Mouse (Mus musculus): ENCODE measurements at regions not wholly inside any gene's neighbourhood (a gene's known extent, or its start where the extent isn't known, plus 50 kb on each side); places are given as distances from the start of the nearest gene placed in this dataset.
A peak's percentile ranks its signal among the peaks of the same experiment; 100 is the strongest.
"Not testable (repeated sequence)": the region's sequence is repeated elsewhere in the genome, so short reads cannot be mapped to it uniquely, and the experiment has no call there.

DNA sequence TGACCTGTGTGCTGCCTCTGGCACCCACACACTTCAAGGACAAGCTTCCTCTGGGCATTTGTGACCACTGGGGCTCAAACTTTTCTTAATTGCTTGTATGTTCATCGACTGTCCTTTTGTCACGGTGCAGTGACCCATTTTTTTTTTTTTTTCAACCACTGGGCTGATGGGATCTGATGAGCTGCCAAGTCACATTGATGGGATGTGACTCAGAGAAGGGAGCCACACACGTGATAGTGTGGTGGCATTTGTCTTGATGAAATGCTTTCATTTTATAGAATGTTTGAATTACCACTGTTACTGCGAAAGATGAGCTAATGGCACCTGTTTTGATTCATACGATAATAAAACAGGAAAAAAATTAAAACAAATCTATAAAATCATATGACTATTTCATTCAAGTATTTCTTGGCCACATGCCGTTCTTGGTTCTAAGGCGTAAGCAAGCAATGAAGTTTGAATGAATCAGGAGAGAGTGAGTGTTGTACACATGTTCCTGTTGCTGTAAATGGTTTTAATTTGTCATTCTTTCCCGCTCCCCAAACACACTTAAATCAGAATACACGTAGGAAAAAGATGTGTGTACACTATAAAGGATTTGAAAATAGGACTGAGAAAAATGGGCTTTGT, 86.3 kb upstream of the Vav3 start:
- no peaks in the 10 kb centered on the region for H3K27me3 ChIP-seq (ENCODE audit: control insufficient read depth, insufficient read depth, low read length)
- no peak overlapping the region for H3K9ac ChIP-seq (replicated peaks; ENCODE audit: low read length)
- no peak for ATAC-seq (replicated peaks; ENCODE audit: insufficient number of reproducible peaks, low FRiP score, low TSS enrichment, low read depth)
- no peak for DNase-seq (ENCODE audit: low spot score)
- H3K4me2 ChIP-seq (ENCODE audit: low read depth, low read length), result no peak overlapping the region
- no peak overlapping the region for H3K4me3 ChIP-seq (ENCODE audit: low read depth, low read length)
- no peaks in the 10 kb centered on the region for H3K36me3 ChIP-seq (replicated peaks; ENCODE audit: control insufficient read depth, insufficient read depth, low read depth, low read length)
- WGBS, result 72% methylated on average over 9 of the region's 9 CpGs
- no peaks in the 10 kb centered on the region for H3K9me3 ChIP-seq (replicated peaks; ENCODE audit: control insufficient read depth, low read length)
- no peaks in the 10 kb centered on the region for H3K4me1 ChIP-seq (ENCODE audit: control insufficient read depth, insufficient read depth, low read length)
- no peak overlapping the region for H3K27ac ChIP-seq (replicated peaks; ENCODE audit: low read depth, low read length)

DNA sequence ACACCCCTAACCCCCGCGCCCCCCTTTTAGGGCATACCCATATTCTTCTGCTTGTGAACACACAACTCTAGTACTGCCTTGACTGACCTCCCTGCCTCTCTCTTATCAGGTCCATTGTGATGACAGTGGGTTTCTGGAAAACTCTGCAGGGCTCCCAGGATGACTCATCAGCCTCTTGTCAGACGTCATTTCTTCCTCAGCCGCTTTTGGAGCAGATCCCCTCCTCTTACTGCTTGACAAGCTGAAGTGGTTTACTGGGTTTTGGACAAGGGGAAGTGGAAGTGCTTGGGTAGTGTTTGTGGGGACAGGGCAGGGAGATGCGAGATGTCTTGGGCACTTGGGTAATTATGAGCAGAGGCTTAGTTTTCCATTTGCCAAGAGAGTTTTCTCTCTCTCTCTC, 85.5 kb upstream of the Vav3 start:
- H3K4me3 ChIP-seq (ENCODE audit: low read depth, low read length), result no peak overlapping the region
- H3K27ac ChIP-seq (replicated peaks; ENCODE audit: low read depth, low read length), result no peak overlapping the region
- 81% methylated on average over 5 of the region's 5 CpGs for WGBS
- no peaks in the 10 kb centered on the region for H3K4me1 ChIP-seq (ENCODE audit: control insufficient read depth, insufficient read depth, low read length)
- no peaks in the 10 kb centered on the region for H3K27me3 ChIP-seq (ENCODE audit: control insufficient read depth, insufficient read depth, low read length)
- H3K9ac ChIP-seq (replicated peaks; ENCODE audit: low read length), result no peak overlapping the region
- ATAC-seq (replicated peaks; ENCODE audit: insufficient number of reproducible peaks, low FRiP score, low TSS enrichment, low read depth) (no peak), DNase-seq (ENCODE audit: low spot score) (no peak)
- no peaks in the 10 kb centered on the region for H3K9me3 ChIP-seq (replicated peaks; ENCODE audit: control insufficient read depth, low read length)
- no peak overlapping the region for H3K4me2 ChIP-seq (ENCODE audit: low read depth, low read length)
- H3K36me3 ChIP-seq (replicated peaks; ENCODE audit: control insufficient read depth, insufficient read depth, low read depth, low read length), result no peaks in the 10 kb centered on the region

DNA sequence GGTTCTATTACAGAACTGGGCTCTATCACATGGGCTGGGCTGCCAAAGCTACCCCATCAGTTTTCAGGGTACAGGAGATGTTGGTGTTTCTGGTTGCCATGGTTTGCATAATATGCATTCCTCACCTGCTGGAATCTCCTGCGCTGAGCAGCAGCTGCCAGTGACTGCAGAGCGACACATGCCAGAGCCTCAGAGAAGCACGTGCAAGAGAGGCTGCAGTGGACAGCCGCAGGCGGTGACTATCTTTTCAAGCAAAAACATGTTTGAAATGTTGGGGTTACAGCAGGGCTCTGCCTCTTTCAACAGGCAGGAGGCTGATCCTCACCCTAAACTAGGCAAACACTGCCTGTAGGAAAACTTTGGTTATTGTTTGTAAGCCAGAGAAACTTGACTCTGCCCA, 83.7 kb upstream of the Vav3 start:
- peak; percentile 18 for DNase-seq (ENCODE audit: low spot score)
- H3K27ac ChIP-seq (replicated peaks; ENCODE audit: low read depth, low read length), result no peak overlapping the region
- H3K27me3 ChIP-seq (ENCODE audit: control insufficient read depth, insufficient read depth, low read length), result no peaks in the 10 kb centered on the region
- ATAC-seq (replicated peaks; ENCODE audit: insufficient number of reproducible peaks, low FRiP score, low TSS enrichment, low read depth), result no peak
- WGBS, result 81% methylated on average over 5 of the region's 5 CpGs
- no peak overlapping the region for H3K4me3 ChIP-seq (ENCODE audit: low read depth, low read length)
- no peaks in the 10 kb centered on the region for H3K9me3 ChIP-seq (replicated peaks; ENCODE audit: control insufficient read depth, low read length)
- no peaks in the 10 kb centered on the region for H3K4me1 ChIP-seq (ENCODE audit: control insufficient read depth, insufficient read depth, low read length)
- H3K36me3 ChIP-seq (replicated peaks; ENCODE audit: control insufficient read depth, insufficient read depth, low read depth, low read length), result no peaks in the 10 kb centered on the region
- no peak overlapping the region for H3K4me2 ChIP-seq (ENCODE audit: low read depth, low read length)
- no peak overlapping the region for H3K9ac ChIP-seq (replicated peaks; ENCODE audit: low read length)

DNA sequence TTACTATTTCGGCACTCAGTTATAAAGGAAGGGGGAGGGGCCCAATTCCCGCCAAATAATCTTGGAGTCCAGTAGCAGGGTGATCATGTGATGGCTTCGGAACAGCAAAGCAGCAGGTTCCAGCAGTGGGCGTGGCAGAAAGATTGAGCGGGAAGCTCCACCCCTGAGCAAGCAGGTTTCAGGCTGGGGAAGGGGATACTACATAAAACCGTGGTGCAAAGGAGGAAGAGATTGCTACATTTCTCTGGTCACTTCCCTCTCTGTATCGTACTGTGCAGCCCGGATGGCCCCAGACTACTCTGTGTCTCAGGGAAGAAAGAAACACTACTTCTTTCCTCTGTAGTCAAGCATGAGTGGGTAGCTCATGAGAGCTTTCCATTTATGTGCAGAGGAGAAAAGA, 73.5 kb upstream of the Vav3 start:
- not testable (repeated sequence) for H3K27me3 ChIP-seq (ENCODE audit: control insufficient read depth, insufficient read depth, low read length); H3K9ac ChIP-seq (replicated peaks; ENCODE audit: low read length); H3K4me1 ChIP-seq (ENCODE audit: control insufficient read depth, insufficient read depth, low read length); DNase-seq (ENCODE audit: low spot score); ATAC-seq (replicated peaks; ENCODE audit: insufficient number of reproducible peaks, low FRiP score, low TSS enrichment, low read depth); H3K4me3 ChIP-seq (ENCODE audit: low read depth, low read length); H3K36me3 ChIP-seq (replicated peaks; ENCODE audit: control insufficient read depth, insufficient read depth, low read depth, low read length); H3K27ac ChIP-seq (replicated peaks; ENCODE audit: low read depth, low read length); H3K4me2 ChIP-seq (ENCODE audit: low read depth, low read length); H3K9me3 ChIP-seq (replicated peaks; ENCODE audit: control insufficient read depth, low read length)
- WGBS, result 71% methylated on average over 8 of the region's 8 CpGs

DNA sequence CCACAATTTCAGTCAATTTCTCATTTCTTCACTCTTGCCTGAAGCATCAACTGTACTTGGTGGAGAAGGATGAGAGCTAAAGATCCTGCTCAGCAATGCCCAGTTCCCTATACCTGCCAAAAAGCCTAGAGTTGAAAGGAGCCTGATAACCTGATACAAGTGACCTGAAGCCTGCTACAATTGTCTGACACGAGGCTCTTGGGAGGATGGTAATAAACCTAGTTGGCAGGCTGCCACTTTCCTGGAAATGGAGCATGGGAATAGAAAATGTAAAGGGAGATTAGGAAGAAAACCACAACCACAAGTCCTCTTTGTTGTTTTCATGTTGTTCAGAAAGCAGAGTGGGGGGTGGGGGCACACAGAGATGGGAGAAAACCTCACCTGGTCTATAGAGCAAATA, 69.7 kb upstream of the Vav3 start:
- Histone ChIP-seq H3K4me2 (ENCODE audit: low read depth, low read length) (no peak overlapping the region), H3K36me3 (replicated peaks; ENCODE audit: control insufficient read depth, insufficient read depth, low read depth, low read length) (no peaks in the 10 kb centered on the region), H3K4me3 (ENCODE audit: low read depth, low read length) (no peak overlapping the region), H3K4me1 (ENCODE audit: control insufficient read depth, insufficient read depth, low read length) (no peaks in the 10 kb centered on the region), H3K9ac (replicated peaks; ENCODE audit: low read length) (no peak overlapping the region), H3K27me3 (ENCODE audit: control insufficient read depth, insufficient read depth, low read length) (no peaks in the 10 kb centered on the region), H3K27ac (replicated peaks; ENCODE audit: low read depth, low read length) (no peak overlapping the region), H3K9me3 (replicated peaks; ENCODE audit: control insufficient read depth, low read length) (no peaks in the 10 kb centered on the region)
- DNase-seq (ENCODE audit: low spot score), result no peak
- WGBS, result 47% methylated on average over 1 of the region's 1 CpGs
- ATAC-seq (replicated peaks; ENCODE audit: insufficient number of reproducible peaks, low FRiP score, low TSS enrichment, low read depth), result no peak

DNA sequence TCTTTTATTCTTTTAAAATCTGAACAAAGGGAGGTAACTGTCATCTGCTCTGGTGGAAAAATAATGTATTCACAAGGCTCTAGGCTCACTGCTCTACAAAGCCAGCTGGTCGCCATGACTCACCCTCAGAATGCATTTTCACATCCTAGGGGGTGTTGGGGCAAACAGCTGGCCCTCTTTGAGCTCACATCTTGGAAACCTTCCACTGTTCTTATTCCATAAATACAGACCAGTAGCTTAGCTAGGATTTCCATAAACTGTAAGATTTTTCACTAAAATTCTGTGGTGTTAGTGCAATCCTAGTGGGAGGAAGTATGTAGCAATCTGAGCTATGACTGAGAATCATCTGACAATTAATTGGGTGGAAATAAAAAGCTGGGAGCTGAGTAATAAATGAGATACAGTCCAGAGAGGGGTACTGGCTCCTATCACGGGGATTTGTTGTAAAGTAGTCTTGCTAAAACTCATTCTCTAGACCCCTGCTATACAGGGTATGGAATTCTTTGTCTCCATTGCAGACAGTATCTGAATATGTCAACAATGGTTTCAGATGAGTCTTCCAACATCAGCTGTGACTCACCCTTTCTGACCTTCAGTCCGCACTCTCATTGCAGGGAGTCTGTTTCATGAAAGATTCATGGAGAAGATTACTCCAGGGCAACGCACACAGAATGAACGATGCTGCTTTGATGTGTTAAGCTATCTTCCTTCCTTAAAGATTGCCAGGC, 67.2 kb upstream of the Vav3 start:
- ATAC-seq (replicated peaks; ENCODE audit: insufficient number of reproducible peaks, low FRiP score, low TSS enrichment, low read depth) (no peak), DNase-seq (ENCODE audit: low spot score) (no peak)
- 72% methylated on average over 5 of the region's 5 CpGs for WGBS
- no peak overlapping the region for H3K4me2 ChIP-seq (ENCODE audit: low read depth, low read length)
- no peaks in the 10 kb centered on the region for H3K27me3 ChIP-seq (ENCODE audit: control insufficient read depth, insufficient read depth, low read length)
- no peaks in the 10 kb centered on the region for H3K36me3 ChIP-seq (replicated peaks; ENCODE audit: control insufficient read depth, insufficient read depth, low read depth, low read length)
- H3K4me1 ChIP-seq (ENCODE audit: control insufficient read depth, insufficient read depth, low read length), result no peaks in the 10 kb centered on the region
- no peak overlapping the region for H3K27ac ChIP-seq (replicated peaks; ENCODE audit: low read depth, low read length)
- H3K4me3 ChIP-seq (ENCODE audit: low read depth, low read length), result no peak overlapping the region
- no peaks in the 10 kb centered on the region for H3K9me3 ChIP-seq (replicated peaks; ENCODE audit: control insufficient read depth, low read length)
- no peak overlapping the region for H3K9ac ChIP-seq (replicated peaks; ENCODE audit: low read length)

DNA sequence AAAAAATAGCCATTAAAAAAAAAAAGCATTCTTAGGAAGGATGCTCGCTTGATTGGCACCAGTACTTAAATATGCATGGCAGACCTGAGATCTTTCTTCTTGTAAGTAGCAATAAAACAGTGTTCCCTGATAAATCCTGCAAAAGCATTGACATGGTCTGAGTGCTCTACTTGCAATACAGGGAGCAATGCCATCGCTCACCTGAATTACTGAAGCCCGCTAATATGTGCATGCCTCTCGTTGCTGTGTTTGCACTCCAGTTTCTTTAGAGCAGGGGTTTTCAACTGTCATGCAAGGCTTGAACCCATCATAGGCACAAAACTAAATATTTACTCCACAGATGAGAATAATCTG, 66.7 kb upstream of the Vav3 start:
- Histone ChIP-seq H3K4me2 (ENCODE audit: low read depth, low read length) (no peak overlapping the region), H3K9ac (replicated peaks; ENCODE audit: low read length) (no peak overlapping the region), H3K4me3 (ENCODE audit: low read depth, low read length) (no peak overlapping the region), H3K4me1 (ENCODE audit: control insufficient read depth, insufficient read depth, low read length) (no peaks in the 10 kb centered on the region), H3K27me3 (ENCODE audit: control insufficient read depth, insufficient read depth, low read length) (no peaks in the 10 kb centered on the region), H3K9me3 (replicated peaks; ENCODE audit: control insufficient read depth, low read length) (no peaks in the 10 kb centered on the region), H3K27ac (replicated peaks; ENCODE audit: low read depth, low read length) (no peak overlapping the region), H3K36me3 (replicated peaks; ENCODE audit: control insufficient read depth, insufficient read depth, low read depth, low read length) (no peaks in the 10 kb centered on the region)
- ATAC-seq (replicated peaks; ENCODE audit: insufficient number of reproducible peaks, low FRiP score, low TSS enrichment, low read depth), result no peak
- DNase-seq (ENCODE audit: low spot score), result no peak
- 87% methylated on average over 4 of the region's 4 CpGs for WGBS

DNA sequence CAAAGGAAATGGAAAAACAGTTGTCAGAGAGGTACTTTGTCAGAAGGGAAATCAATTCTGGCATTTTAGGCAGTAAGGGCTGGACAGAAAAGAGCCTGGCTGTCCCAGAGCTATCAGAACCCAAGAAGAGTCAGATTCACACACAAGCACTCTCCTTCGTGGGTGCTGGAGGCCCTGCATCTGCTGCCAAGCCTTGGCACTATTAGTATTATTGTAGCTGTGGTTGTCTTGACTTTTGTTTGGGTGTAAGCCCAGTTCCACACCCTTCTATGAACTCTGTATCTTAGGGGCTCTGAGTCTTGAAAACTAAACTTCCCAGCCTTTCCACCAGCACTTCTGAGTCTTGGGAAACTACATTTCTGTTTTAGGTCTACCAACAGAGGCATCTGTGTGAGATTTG, 61.4 kb upstream of the Vav3 start:
- DNase-seq (ENCODE audit: low spot score) (no peak), ATAC-seq (replicated peaks; ENCODE audit: insufficient number of reproducible peaks, low FRiP score, low TSS enrichment, low read depth) (no peak)
- Histone ChIP-seq H3K9me3 (replicated peaks; ENCODE audit: control insufficient read depth, low read length) (no peaks in the 10 kb centered on the region), H3K4me3 (ENCODE audit: low read depth, low read length) (no peak overlapping the region), H3K27ac (replicated peaks; ENCODE audit: low read depth, low read length) (no peak overlapping the region), H3K9ac (replicated peaks; ENCODE audit: low read length) (no peak overlapping the region), H3K4me2 (ENCODE audit: low read depth, low read length) (no peak overlapping the region), H3K4me1 (ENCODE audit: control insufficient read depth, insufficient read depth, low read length) (no peaks in the 10 kb centered on the region), H3K27me3 (ENCODE audit: control insufficient read depth, insufficient read depth, low read length) (no peaks in the 10 kb centered on the region), H3K36me3 (replicated peaks; ENCODE audit: control insufficient read depth, insufficient read depth, low read depth, low read length) (no peaks in the 10 kb centered on the region)
- 86% methylated on average over 1 of the region's 1 CpGs for WGBS
